Mouse (Mus musculus): Measurements from ENCODE around the gene Iqce. TPM values are rescaled to one million over a fixed set of nuclear protein-coding genes. Genes with fewer than 3 reads are reported as not detected.

Gene Iqce
- polyA plus RNA-seq, 1 experiment from 2014 or later: 26.1 TPM

- peaks cover 14% of the 10 kb centered on the region; the same call in 1 of the 2 replicates for H3K27me3 ChIP-seq (ENCODE audit: control insufficient read depth, insufficient read depth, low read length)
- 1% methylated on average over 22 of the region's 22 CpGs for WGBS
- peak overlapping the region; percentile 26 for H3K4me3 ChIP-seq (ENCODE audit: low read depth, low read length)
- no peak overlapping the region for H3K27ac ChIP-seq (ENCODE audit: low read depth, low read length)
- no peak overlapping the region for H3K9ac ChIP-seq (replicated peaks; ENCODE audit: low read depth, low read length)
- ATAC-seq (ENCODE audit: low read depth): no peak
- no peaks in the 10 kb centered on the region for H3K9me3 ChIP-seq (ENCODE audit: control insufficient read depth, low read length)
- peak overlapping the region; percentile 49 for H3K4me2 ChIP-seq (ENCODE audit: low read depth, low read length)
- H3K36me3 ChIP-seq (ENCODE audit: control insufficient read depth, insufficient read depth, low read length): no peaks in the 10 kb centered on the region
- H3K4me1 ChIP-seq (ENCODE audit: control insufficient read depth, insufficient read depth, low read length): peaks cover 5% of the 10 kb centered on the region; the same call in 1 of the 2 replicates
These were observed 33.1 kb upstream of the Iqce start for GRCm38 (mm10) chr5:140735297-140735696.

GRCm38 (mm10) chr5:140733336-140733735, 31.2 kb upstream of the Iqce start:
- no peak overlapping the region for H3K4me2 ChIP-seq (ENCODE audit: low read depth, low read length)
- H3K4me1 ChIP-seq (ENCODE audit: control insufficient read depth, insufficient read depth, low read length): peaks cover 5% of the 10 kb centered on the region; the same call in 1 of the 2 replicates
- no peak overlapping the region for H3K9ac ChIP-seq (replicated peaks; ENCODE audit: low read depth, low read length)
- H3K36me3 ChIP-seq (ENCODE audit: control insufficient read depth, insufficient read depth, low read length): no peaks in the 10 kb centered on the region
- H3K4me3 ChIP-seq (ENCODE audit: low read depth, low read length): no peak overlapping the region
- H3K27ac ChIP-seq (ENCODE audit: low read depth, low read length): no peak overlapping the region
- H3K27me3 ChIP-seq (ENCODE audit: control insufficient read depth, insufficient read depth, low read length): peaks cover 14% of the 10 kb centered on the region; the same call in 1 of the 2 replicates
- no peak for ATAC-seq (ENCODE audit: low read depth)
- H3K9me3 ChIP-seq (ENCODE audit: control insufficient read depth, low read length): no peaks in the 10 kb centered on the region
- 60% methylated on average over 3 of the region's 3 CpGs for WGBS

GRCm38 (mm10) chr5:140732195-140732594, 30.0 kb upstream of the Iqce start:
- H3K4me2 ChIP-seq (ENCODE audit: low read depth, low read length): no peak overlapping the region
- no peak overlapping the region for H3K27ac ChIP-seq (ENCODE audit: low read depth, low read length)
- ATAC-seq (ENCODE audit: low read depth): no peak
- WGBS: 65% methylated on average over 4 of the region's 4 CpGs
- peaks cover 5% of the 10 kb centered on the region; the same call in 1 of the 2 replicates for H3K4me1 ChIP-seq (ENCODE audit: control insufficient read depth, insufficient read depth, low read length)
- no peak overlapping the region for H3K9ac ChIP-seq (replicated peaks; ENCODE audit: low read depth, low read length)
- H3K4me3 ChIP-seq (ENCODE audit: low read depth, low read length): no peak overlapping the region
- H3K36me3 ChIP-seq (ENCODE audit: control insufficient read depth, insufficient read depth, low read length): no peaks in the 10 kb centered on the region
- no peaks in the 10 kb centered on the region for H3K9me3 ChIP-seq (ENCODE audit: control insufficient read depth, low read length)
- H3K27me3 ChIP-seq (ENCODE audit: control insufficient read depth, insufficient read depth, low read length): peaks cover 13% of the 10 kb centered on the region; the same call in 1 of the 2 replicates

- H3K4me1 ChIP-seq (ENCODE audit: control insufficient read depth, insufficient read depth, low read length): peaks cover 5% of the 10 kb centered on the region; the same call in 1 of the 2 replicates
- H3K9me3 ChIP-seq (ENCODE audit: control insufficient read depth, low read length): no peaks in the 10 kb centered on the region
- H3K36me3 ChIP-seq (ENCODE audit: control insufficient read depth, insufficient read depth, low read length): no peaks in the 10 kb centered on the region
- no peak overlapping the region for H3K4me2 ChIP-seq (ENCODE audit: low read depth, low read length)
- H3K27me3 ChIP-seq (ENCODE audit: control insufficient read depth, insufficient read depth, low read length): peaks cover 7% of the 10 kb centered on the region; the same call in 1 of the 2 replicates
- H3K4me3 ChIP-seq (ENCODE audit: low read depth, low read length): no peak overlapping the region
- no peak overlapping the region for H3K9ac ChIP-seq (replicated peaks; ENCODE audit: low read depth, low read length)
- 92% methylated on average over 11 of the region's 11 CpGs for WGBS
- no peak overlapping the region for H3K27ac ChIP-seq (ENCODE audit: low read depth, low read length)
- ATAC-seq (ENCODE audit: low read depth): no peak
These were observed 29.0 kb upstream of the Iqce start for GRCm38 (mm10) chr5:140731040-140731797.

- ATAC-seq (ENCODE audit: low read depth): no peak
- no peak overlapping the region for H3K4me2 ChIP-seq (ENCODE audit: low read depth, low read length)
- H3K4me3 ChIP-seq (ENCODE audit: low read depth, low read length): no peak overlapping the region
- H3K27me3 ChIP-seq (ENCODE audit: control insufficient read depth, insufficient read depth, low read length): no peaks in the 10 kb centered on the region
- H3K4me1 ChIP-seq (ENCODE audit: control insufficient read depth, insufficient read depth, low read length): peaks cover 5% of the 10 kb centered on the region; the same call in 1 of the 2 replicates
- WGBS: 78% methylated on average over 17 of the region's 17 CpGs
- H3K9ac ChIP-seq (replicated peaks; ENCODE audit: low read depth, low read length): no peak overlapping the region
- no peaks in the 10 kb centered on the region for H3K9me3 ChIP-seq (ENCODE audit: control insufficient read depth, low read length)
- no peak overlapping the region for H3K27ac ChIP-seq (ENCODE audit: low read depth, low read length)
- no peaks in the 10 kb centered on the region for H3K36me3 ChIP-seq (ENCODE audit: control insufficient read depth, insufficient read depth, low read length)
These were observed 25.0 kb upstream of the Iqce start for GRCm38 (mm10) chr5:140726946-140727740.

GRCm38 (mm10) chr5:140726062-140726839, 24.1 kb upstream of the Iqce start:
- no peak overlapping the region for H3K4me3 ChIP-seq (ENCODE audit: low read depth, low read length)
- no peaks in the 10 kb centered on the region for H3K27me3 ChIP-seq (ENCODE audit: control insufficient read depth, insufficient read depth, low read length)
- H3K36me3 ChIP-seq (ENCODE audit: control insufficient read depth, insufficient read depth, low read length): no peaks in the 10 kb centered on the region
- H3K9ac ChIP-seq (replicated peaks; ENCODE audit: low read depth, low read length): no peak overlapping the region
- H3K4me1 ChIP-seq (ENCODE audit: control insufficient read depth, insufficient read depth, low read length): peaks cover 5% of the 10 kb centered on the region; the same call in 1 of the 2 replicates
- H3K4me2 ChIP-seq (ENCODE audit: low read depth, low read length): no peak overlapping the region
- WGBS: 60% methylated on average over 7 of the region's 7 CpGs
- peak overlapping the region; percentile 57 for H3K27ac ChIP-seq (ENCODE audit: low read depth, low read length)
- no peaks in the 10 kb centered on the region for H3K9me3 ChIP-seq (ENCODE audit: control insufficient read depth, low read length)
- peak; percentile 75 for ATAC-seq (ENCODE audit: low read depth)

GRCm38 (mm10) chr5:140723822-140724221, 21.6 kb upstream of the Iqce start, which contains the start of gene Amz1:
Gene Amz1 (plus strand): TSS chr5:140724127.
- peaks cover 5% of the 10 kb centered on the region; the same call in 1 of the 2 replicates for H3K4me1 ChIP-seq (ENCODE audit: control insufficient read depth, insufficient read depth, low read length)
- ATAC-seq (ENCODE audit: low read depth): peak; percentile 71
- peak within 1 kb of the TSS; percentile 17; the same call in 1 of the 2 replicates for H3K4me2 ChIP-seq (ENCODE audit: low read depth, low read length)
- H3K9ac ChIP-seq (replicated peaks; ENCODE audit: low read depth, low read length): no peak within 1 kb of the TSS
- no peaks in the 10 kb centered on the region for H3K27me3 ChIP-seq (ENCODE audit: control insufficient read depth, insufficient read depth, low read length)
- H3K4me3 ChIP-seq (ENCODE audit: low read depth, low read length): no peak within 1 kb of the TSS
- H3K9me3 ChIP-seq (ENCODE audit: control insufficient read depth, low read length): no peaks in the 10 kb centered on the region
- H3K27ac ChIP-seq (ENCODE audit: low read depth, low read length): no peak within 1 kb of the TSS
- H3K36me3 ChIP-seq (ENCODE audit: control insufficient read depth, insufficient read depth, low read length): peaks cover 3% of the 10 kb centered on the region; the same call in 1 of the 2 replicates
- WGBS: 49% methylated on average over 13 of the region's 13 CpGs

GRCm38 (mm10) chr5:140722121-140722520, 19.9 kb upstream of the Iqce start:
- WGBS: 89% methylated on average over 3 of the region's 3 CpGs
- H3K36me3 ChIP-seq (ENCODE audit: control insufficient read depth, insufficient read depth, low read length): peaks cover 19% of the 10 kb centered on the region

More at GRCm38 (mm10) chr5:140722121-140722520, 19.9 kb upstream of the Iqce start:
- no peak overlapping the region for H3K4me2 ChIP-seq (ENCODE audit: low read depth, low read length)
- peaks cover 5% of the 10 kb centered on the region; the same call in 1 of the 2 replicates for H3K4me1 ChIP-seq (ENCODE audit: control insufficient read depth, insufficient read depth, low read length)
- H3K27ac ChIP-seq (ENCODE audit: low read depth, low read length): no peak overlapping the region
- ATAC-seq (ENCODE audit: low read depth): no peak
- H3K9me3 ChIP-seq (ENCODE audit: control insufficient read depth, low read length): no peaks in the 10 kb centered on the region
- no peaks in the 10 kb centered on the region for H3K27me3 ChIP-seq (ENCODE audit: control insufficient read depth, insufficient read depth, low read length)
- no peak overlapping the region for H3K4me3 ChIP-seq (ENCODE audit: low read depth, low read length)
- H3K9ac ChIP-seq (replicated peaks; ENCODE audit: low read depth, low read length): no peak overlapping the region

Data from neural tube, embryonic 14.5 days (tissue).